Mouse (Mus musculus) erythroblast, embryonic 14.5 days (primary cell): ENCODE results near the gene Vti1a. TPM values are rescaled to one million over a fixed set of nuclear protein-coding genes. Genes with fewer than 3 reads are reported as not detected.

Source experiments
- H3K27me3 ChIP-seq: 2 replicates; pipeline ENCODE4 v1.6.1; 2012; ENCODE audit warnings: inconsistent platforms; ENCODE audit not compliant: control insufficient read depth
- H3K36me3 ChIP-seq: 2 replicates; pipeline ENCODE4 v1.6.1; 2012; ENCODE audit warnings: mild to moderate bottlenecking, inconsistent platforms; ENCODE audit not compliant: control insufficient read depth
- H3K4me1 ChIP-seq: 2 replicates; pipeline ENCODE4 v1.6.1; 2012; ENCODE audit warnings: inconsistent platforms; ENCODE audit not compliant: control insufficient read depth
- H3K4me3 ChIP-seq: replicated peaks from 2 replicates; pipeline ENCODE3; 2012; ENCODE audit warnings: moderate library complexity, mild to moderate bottlenecking, inconsistent platforms
- H3K9me3 ChIP-seq: 2 replicates; pipeline ENCODE4 v1.6.1; 2012; ENCODE audit warnings: low read length, inconsistent platforms, mixed read lengths; ENCODE audit not compliant: control insufficient read depth
- GATA1 ChIP-seq: IDR thresholded peaks from 2 replicates; pipeline ENCODE4 v1.6.1; 2012; ENCODE audit warnings: low read length, inconsistent platforms, mixed read lengths
- TAL1 ChIP-seq: IDR thresholded peaks from 3 replicates; pipeline ENCODE4 v1.6.1; 2012; ENCODE audit warnings: low read length, inconsistent platforms, mixed read lengths
- polyA plus RNA-seq: library from polyadenylated mRNA; stranded (reverse); fragments of >175 nt; gene quantifications from 2 replicates; pipeline ENCODE4 v1.2.3, GENCODE M21; 2012

The Vti1a gene
- polyA plus RNA-seq, 1 experiment = 1.0 TPM

- Histone ChIP-seq H3K4me1 (no peaks in the 10 kb centered on the region), H3K9me3 (no peaks in the 10 kb centered on the region), H3K27me3 (no peaks in the 10 kb centered on the region), H3K4me3 (no peak overlapping the region), H3K36me3 (peaks cover 4% of the 10 kb centered on the region)
- no peak for TF ChIP-seq TAL1
- no peak for TF ChIP-seq GATA1
These were observed 216.6 kb downstream of the Vti1a start for GRCm38 (mm10) chr19:55532681-55533080.

DNA sequence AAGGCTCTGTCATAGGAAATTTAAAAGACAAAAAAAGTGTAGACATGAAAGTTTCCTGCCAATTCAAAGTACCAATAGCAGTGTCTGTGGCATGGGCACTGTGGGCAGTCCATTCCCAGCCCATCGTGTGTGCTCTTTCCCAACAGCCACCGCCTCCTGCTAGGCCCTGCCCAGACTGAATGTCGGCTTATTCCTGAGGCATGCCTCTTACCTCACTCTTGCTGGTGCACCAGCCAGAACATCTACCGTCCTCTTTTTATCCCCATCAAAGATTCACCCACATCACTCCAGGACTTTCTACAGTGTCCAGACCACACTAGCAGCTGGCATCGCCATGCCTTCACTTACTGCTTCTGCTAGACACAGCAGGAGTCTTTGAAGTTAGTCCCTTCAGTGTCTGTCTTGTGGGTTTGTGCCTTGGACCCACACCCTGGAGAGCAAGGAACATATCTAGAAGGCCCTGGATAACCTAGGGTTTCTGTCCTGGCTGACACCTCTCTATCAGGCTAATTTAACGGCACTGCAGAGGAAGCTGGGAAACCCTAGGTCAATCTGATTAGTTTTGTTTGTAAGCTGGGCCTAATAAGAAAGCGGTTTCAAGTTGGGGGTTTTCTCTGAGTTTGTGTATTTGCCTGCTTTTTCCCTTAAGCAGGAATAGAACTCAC, 220.3 kb downstream of the Vti1a start:
- H3K4me1 ChIP-seq = no peaks in the 10 kb centered on the region
- no peak overlapping the region for H3K4me3 ChIP-seq
- peaks cover 9% of the 10 kb centered on the region for H3K36me3 ChIP-seq
- TF ChIP-seq GATA1 (no peak), TAL1 (no peak)
- H3K9me3 ChIP-seq = no peaks in the 10 kb centered on the region
- no peaks in the 10 kb centered on the region for H3K27me3 ChIP-seq

- Histone ChIP-seq H3K4me3 (no peak overlapping the region), H3K9me3 (no peaks in the 10 kb centered on the region), H3K4me1 (no peaks in the 10 kb centered on the region), H3K36me3 (peaks cover 11% of the 10 kb centered on the region), H3K27me3 (no peaks in the 10 kb centered on the region)
- TF ChIP-seq TAL1 = no peak
- TF ChIP-seq GATA1 = no peak
These were observed 221.6 kb downstream of the Vti1a start for GRCm38 (mm10) chr19:55537691-55538090.

GRCm38 (mm10) chr19:55541641-55542040, 225.5 kb downstream of the Vti1a start:
- Histone ChIP-seq H3K27me3 (no peaks in the 10 kb centered on the region), H3K9me3 (no peaks in the 10 kb centered on the region), H3K4me1 (peaks cover 8% of the 10 kb centered on the region), H3K4me3 (no peak overlapping the region), H3K36me3 (peaks cover 8% of the 10 kb centered on the region)
- TF ChIP-seq TAL1 (no peak), GATA1 (no peak)

DNA sequence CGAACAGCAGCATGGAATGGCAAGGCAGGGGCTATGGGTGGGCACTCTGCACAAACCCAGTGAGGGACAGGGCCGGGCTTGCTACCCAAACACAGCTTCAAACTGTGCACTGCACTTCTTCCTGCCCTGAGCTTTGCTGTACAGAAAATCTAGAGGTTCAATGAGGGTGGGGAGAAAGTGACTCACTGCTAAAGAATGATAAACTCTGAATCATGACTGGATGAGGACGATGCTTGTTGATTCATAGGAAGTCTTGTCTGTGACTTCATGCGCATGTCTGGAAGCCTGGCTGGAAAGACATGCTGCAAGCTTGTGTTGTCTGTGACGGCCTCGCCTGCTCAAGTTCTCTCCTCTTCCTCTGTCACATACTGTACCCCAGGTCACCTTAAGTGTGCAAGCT, 226.4 kb downstream of the Vti1a start:
- Histone ChIP-seq H3K4me3 (no peak overlapping the region), H3K27me3 (no peaks in the 10 kb centered on the region), H3K36me3 (peaks cover 8% of the 10 kb centered on the region), H3K4me1 (peaks cover 8% of the 10 kb centered on the region), H3K9me3 (no peaks in the 10 kb centered on the region)
- TF ChIP-seq GATA1 (no peak), TAL1 (no peak)

GRCm38 (mm10) chr19:55543188-55543587, 227.1 kb downstream of the Vti1a start:
- TF ChIP-seq GATA1 (no peak), TAL1 (no peak)
- H3K4me3 ChIP-seq = no peak overlapping the region
- peaks cover 8% of the 10 kb centered on the region for H3K4me1 ChIP-seq
- H3K9me3 ChIP-seq = no peaks in the 10 kb centered on the region
- H3K36me3 ChIP-seq = peaks cover 5% of the 10 kb centered on the region
- no peaks in the 10 kb centered on the region for H3K27me3 ChIP-seq

DNA sequence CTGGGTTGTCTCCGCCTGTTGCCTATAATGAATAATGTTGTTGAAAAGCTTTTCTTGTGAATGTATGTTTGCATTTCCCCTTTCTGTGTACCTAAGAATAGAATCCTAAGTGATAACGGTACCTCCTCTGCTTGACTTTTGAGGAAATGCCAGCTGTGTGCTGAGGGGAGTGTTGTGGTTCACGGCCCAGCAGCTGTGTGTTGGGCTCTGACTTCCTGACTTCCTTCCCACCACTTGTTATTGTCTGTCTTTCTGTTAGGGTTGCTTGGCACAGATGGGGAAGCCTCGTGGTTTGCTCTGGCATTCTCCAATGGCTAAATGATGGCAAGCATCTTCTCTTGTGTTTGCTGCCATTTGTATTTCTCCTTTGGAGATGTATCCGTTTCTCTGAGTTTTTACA, 228.4 kb downstream of the Vti1a start:
- no peaks in the 10 kb centered on the region for H3K9me3 ChIP-seq
- no peaks in the 10 kb centered on the region for H3K27me3 ChIP-seq
- peaks cover 2% of the 10 kb centered on the region for H3K36me3 ChIP-seq
- H3K4me1 ChIP-seq = peaks cover 8% of the 10 kb centered on the region
- TF ChIP-seq GATA1 (no peak), TAL1 (no peak)
- no peak overlapping the region for H3K4me3 ChIP-seq

DNA sequence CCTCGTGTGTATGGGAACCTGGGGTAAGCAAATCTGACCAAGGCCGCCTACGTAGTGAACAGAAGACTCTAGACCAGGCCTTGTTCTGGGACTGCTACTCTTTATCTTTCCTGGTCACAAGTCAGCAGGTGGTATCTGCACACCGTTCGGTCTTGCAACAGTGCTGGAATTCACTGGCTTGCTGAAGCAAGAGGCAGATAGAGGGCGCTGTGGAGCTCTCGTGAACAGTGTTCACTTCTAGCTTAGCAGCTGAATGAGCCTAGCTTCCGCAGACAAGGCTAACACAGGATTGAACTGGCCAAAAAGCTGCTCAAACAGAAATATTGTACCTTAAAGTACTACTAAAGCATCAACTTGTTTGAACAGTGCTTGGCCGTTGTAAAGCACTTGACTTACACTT, 229.4 kb downstream of the Vti1a start:
- TF ChIP-seq GATA1 (no peak), TAL1 (no peak)
- H3K27me3 ChIP-seq = no peaks in the 10 kb centered on the region
- H3K9me3 ChIP-seq = no peaks in the 10 kb centered on the region
- no peak overlapping the region for H3K4me3 ChIP-seq
- peaks cover 8% of the 10 kb centered on the region for H3K4me1 ChIP-seq
- H3K36me3 ChIP-seq = peaks cover 2% of the 10 kb centered on the region

DNA sequence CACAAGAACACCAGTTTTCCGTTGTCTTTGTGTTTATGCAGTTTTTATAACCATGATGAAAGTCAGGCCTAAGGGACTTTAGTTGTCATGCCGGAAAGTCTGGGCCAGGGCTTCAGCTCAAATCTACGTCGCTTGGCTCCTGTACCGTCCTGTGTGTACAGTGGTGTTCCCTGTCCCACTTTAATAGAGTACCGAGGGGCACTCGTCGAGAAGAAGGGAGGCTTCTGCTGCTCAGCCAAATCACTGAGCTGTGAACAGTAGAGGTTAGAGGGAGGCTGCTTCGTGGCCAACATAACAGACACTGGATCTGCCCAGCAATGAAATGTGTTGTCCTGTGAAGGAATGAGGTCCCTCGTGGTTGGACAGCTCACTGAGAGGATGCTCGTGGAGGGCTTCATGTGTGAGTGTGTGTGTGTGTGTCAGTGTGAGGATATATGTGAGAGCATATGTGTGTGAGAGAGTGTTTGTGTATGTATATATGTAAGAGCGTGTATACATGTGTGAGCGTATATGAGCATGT, 230.0 kb downstream of the Vti1a start:
- TF ChIP-seq TAL1 = no peak
- TF ChIP-seq GATA1 = no peak
- H3K4me3 ChIP-seq = no peak overlapping the region
- H3K4me1 ChIP-seq = peaks cover 8% of the 10 kb centered on the region
- no peaks in the 10 kb centered on the region for H3K27me3 ChIP-seq
- no peaks in the 10 kb centered on the region for H3K9me3 ChIP-seq
- peaks cover 6% of the 10 kb centered on the region for H3K36me3 ChIP-seq
